Mouse (Mus musculus) gonadal fat pad, adult 2 months (tissue): ENCODE results near the gene Gm2a. TPM values are rescaled to one million over a fixed set of nuclear protein-coding genes. Genes with fewer than 3 reads are reported as not detected.
"Not testable (repeated sequence)": the region's sequence is repeated elsewhere in the genome, so short reads cannot be mapped to it uniquely, and the experiment has no call there.

Source experiments
- DNase-seq: peaks from one replicate; pipeline ENCODE4 v3.0.0-alpha.2; 2012; ENCODE audit warnings: low read depth
- polyA plus RNA-seq: library from polyadenylated mRNA; depleted of rRNA; stranded (reverse); fragments of >200 nt; gene quantifications from 2 replicates; pipeline ENCODE4 v1.2.3, GENCODE M21; 2012

The Gm2a gene
- polyA plus RNA-seq, 1 experiment: 87.2 TPM

GRCm38 (mm10) chr11:55096731-55097462 is 1.0 kb upstream of the Gm2a start:
- DNase-seq: no peak

DNA sequence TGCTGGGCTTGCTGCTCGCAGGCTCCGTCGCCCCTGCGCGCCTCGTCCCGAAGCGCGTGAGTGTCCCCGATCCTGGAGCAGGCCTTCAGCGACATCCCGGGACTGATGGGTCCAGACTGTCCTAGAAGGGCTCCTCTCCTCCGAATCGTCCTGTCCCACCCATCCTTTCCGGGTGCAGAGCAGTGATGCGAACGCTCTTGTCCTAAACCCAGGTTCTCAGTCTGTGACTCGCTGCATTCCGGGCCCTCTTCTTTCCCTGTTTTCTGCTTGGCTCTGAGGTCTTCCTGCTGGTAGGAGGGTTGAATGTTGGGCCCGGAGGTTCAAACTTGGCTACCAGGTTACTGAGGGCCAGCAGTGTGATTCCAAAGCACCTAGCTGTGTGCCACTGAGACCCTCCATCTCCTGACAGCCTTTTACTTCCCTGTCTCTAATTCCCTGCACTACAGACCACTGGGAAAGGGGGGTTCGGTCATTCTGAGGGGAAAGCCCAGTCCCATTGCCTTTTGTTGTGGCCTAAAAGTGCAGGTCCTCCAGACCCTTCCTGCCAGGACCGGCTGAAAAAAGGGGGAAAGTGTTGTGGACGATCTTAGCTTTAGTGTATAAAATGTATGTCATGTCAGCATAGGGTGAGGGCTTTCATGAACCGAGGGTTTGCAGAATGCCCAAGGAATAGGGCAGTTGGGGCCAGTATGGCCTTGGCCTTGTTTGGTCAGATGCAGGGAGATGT is 437 bp downstream of the Gm2a start:
- DNase-seq: no peak

DNA sequence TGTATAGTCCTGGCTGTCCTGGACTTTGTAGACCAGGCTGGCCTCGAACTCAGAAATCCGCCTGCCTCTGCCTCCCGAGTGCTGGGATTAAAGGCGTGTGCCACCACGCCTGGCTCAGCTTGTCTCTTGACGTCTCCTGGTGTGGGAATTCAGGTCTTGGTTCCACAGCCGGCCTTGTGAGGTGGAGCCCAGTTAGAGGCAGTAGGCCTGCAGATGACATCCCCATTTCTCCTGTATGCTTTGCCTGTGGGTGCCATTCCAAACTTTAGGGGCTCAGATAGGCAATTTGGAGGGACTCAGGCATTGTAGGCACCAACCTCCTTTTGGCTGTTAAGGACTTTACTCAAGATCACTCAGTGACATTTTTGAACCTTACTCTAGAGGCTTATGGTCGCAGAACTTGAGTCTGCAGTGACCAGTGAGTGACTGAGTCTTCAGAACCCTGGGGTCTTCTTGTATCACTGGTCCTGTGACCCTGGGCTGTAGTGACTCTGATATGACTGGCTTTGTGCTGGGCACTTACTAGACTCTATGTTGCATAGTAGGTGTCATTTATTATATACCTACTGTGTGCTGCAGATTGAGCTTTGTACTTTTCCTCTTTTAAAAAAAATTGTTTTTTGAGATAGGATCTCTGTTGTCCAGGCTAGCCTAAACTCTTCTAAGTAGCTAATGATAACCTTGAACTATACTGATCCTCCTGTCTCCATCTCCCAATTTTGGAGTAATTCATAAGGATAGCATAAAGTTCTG is 1.3 kb downstream of the Gm2a start:
- no peak for DNase-seq

- no peak for DNase-seq
These were observed 2.0 kb downstream of the Gm2a start for GRCm38 (mm10) chr11:55099868-55100267.

DNA sequence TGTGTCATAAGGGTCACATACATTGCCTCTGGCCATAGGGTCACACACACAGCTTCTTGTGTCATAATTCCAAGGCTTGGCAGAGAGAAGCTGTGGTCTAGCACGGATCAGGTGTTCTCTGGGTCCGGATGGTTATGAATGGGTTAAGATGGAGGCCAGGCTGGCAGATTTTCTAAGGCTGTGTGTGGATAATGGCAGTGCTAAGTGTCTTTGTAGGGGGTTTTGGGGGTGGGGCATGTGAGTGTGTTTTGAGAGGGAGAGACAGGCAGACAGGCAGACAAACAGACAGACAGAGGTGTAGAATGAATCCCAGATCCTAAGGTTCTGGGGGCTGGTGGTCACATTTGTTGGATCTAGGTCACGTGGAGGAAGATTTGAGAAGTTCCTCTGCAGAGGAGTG is 4.1 kb downstream of the Gm2a start:
- no peak for DNase-seq

DNA sequence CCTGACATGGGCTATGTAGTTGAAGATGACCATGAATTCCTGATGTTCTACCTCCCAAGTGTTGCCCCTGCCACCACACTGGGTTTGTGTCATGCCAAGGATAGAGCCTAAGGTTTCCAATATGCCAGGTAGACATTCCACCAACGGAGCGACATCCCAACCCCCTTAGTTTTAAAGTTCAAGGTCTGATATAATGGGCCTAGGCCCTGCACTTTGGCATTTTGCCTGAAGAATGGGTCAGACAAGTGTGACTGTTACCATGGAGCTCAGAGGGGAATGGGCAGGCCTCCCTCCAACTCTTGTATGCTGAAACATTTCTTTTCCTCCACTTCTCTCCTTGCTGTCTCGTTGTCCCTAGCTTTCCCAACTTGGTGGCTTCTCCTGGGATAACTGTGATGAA is 5.3 kb downstream of the Gm2a start:
- DNase-seq: no peak

DNA sequence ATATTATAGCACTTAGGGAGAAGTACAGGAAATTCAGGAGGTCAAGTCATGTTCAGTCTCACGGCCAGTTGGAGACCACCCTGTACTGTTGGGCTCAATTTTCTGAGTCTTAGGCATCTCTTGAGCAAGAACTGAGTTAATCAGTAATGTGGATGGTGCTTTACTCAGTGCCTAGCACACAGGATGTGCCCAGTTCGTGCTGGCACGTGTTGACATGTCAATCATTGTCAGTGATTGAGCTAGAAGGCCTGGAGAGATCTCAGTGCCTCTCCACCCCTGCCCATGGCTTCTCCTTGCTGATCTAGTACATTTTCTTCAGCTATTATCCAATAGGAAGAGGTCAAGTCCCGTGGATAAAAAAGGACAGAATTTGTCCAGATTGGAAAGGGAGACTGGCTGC is 7.5 kb downstream of the Gm2a start:
- DNase-seq: no peak

GRCm38 (mm10) chr11:55106636-55107035 is 8.7 kb downstream of the Gm2a start:
- no peak for DNase-seq

- peak; percentile 84 for DNase-seq
These were observed 11.8 kb downstream of the Gm2a start for GRCm38 (mm10) chr11:55109521-55110300.

GRCm38 (mm10) chr11:55110566-55111169 is 12.8 kb downstream of the Gm2a start:
- no peak for DNase-seq

DNA sequence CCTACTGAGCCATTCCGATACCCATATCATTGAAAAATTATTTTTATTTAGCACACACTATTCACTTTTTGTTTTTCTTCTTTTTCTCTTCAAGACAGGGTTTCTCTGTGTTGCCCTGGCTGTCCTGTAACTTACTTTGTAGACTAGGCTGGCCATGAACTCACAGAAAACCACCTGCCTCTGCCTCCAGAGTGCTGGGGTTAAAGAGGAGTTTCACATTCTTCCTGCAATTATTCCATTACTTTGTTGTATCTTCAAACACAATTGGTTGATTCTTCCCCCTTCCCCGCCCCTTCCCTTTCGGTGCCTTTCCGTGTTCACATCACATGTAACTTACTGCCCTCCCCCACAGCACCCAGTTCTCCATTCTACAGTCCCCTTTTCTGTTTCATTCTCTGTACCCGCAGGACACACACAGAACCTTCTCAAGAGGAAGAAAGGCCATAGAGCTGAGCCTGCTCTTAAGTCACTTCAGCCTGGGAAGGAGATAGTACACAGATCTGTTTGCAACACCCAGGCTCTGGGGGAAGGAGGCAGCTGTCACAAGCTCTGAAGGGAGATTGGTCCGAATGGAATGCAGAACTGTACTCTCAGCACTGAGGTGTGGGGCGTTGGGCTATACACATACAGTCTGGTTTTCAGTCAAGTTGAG is 15.4 kb downstream of the Gm2a start:
- no peak for DNase-seq

- DNase-seq: not testable (repeated sequence)
These were observed 15.9 kb downstream of the Gm2a start for GRCm38 (mm10) chr11:55113861-55114250.

DNA sequence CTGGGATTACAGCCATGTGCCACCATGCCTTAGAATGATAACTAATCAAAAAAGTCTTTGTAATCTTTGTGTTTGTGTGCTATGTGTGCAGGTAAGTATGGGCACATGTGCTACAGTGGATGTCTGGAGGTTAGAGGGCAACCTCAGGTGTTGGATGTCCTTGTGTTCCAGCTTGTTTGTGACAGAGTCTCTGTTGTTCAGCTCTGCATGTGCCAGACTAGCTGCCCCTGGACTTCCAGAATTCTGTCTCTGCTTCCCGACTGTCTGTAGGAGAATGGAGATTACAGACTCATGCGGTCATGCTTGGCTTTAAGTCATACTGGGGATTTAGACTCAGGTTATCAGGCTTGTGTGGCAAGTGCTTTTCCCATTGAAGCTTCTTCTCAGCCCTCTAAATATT is 16.4 kb downstream of the Gm2a start:
- no peak for DNase-seq

- DNase-seq: no peak
These were observed 18.1 kb downstream of the Gm2a start for GRCm38 (mm10) chr11:55116004-55116403.

- DNase-seq: no peak
These were observed 19.1 kb downstream of the Gm2a start for GRCm38 (mm10) chr11:55117031-55117430.

DNA sequence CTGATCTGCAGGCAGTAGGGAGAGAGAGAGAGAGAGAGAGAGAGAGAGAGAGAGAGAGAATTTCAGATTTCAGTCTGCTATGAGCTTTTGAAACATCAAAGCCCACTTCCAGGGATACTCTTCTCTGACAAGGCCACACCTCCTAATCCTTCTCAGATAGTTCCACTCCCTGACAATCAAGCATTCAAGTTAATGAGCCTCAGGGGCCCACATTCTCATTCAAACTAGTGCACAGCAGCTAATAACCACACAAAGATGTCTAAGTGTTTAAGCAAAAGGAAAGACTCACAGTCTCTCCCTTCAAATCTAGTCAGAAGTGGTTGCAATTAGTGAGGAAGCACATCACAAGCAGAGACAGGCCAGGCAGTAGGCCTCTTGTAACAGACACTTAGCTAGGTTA is 22.4 kb downstream of the Gm2a start:
- no peak for DNase-seq

DNA sequence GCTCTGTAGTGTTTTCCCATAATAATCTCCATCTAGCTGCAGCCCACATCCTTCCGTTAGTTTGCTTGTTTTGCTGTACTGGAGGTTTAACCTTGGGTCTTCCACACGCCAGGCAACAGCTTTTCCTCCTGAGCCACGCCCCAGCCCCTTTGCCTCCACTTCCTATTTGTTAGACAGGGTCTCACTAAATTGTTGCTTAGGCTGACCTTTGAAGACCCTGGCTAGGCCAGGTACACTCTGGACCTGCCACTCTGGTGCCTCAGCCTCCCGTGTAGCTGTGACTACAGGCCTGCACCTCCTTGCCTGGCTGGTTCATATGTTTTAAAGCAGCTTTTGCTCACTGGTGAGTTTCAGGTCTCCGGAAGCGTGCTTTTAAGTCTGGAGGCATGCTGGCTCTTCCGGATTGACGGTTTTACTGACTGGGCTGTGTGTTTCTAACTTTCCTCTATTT is 22.9 kb downstream of the Gm2a start:
- DNase-seq: no peak

DNA sequence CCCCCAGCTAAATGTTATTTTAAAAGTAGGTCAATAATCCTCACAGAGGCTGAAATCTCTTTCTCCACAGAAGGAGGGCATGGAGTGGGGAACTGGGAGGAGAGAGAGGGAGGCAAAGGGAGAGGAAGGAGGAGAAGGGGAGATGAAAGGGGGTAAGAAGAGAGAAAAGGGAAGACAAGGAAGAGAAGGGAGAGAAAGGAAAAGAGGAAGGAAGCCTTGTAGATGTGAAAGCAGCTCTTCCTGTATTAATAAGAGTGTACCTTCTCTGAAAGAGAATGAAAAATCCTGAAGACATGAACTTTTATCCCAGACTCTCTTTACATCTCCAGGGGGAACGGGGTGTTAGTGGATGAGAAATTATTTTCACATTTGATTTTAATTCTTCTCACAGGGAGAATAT is 23.5 kb downstream of the Gm2a start:
- no peak for DNase-seq

GRCm38 (mm10) chr11:55126663-55127062 is 28.7 kb downstream of the Gm2a start:
- no peak for DNase-seq

GRCm38 (mm10) chr11:55127937-55128336 is 30.0 kb downstream of the Gm2a start:
- no peak for DNase-seq

- DNase-seq: no peak
These were observed 30.5 kb downstream of the Gm2a start for GRCm38 (mm10) chr11:55128411-55128810.
